Mouse (Mus musculus): ENCODE data around the gene Dst. TPM values are rescaled to one million over a fixed set of nuclear protein-coding genes. Genes with fewer than 3 reads are reported as not detected.

The Dst gene
- total and polyA plus RNA-seq, 3 experiments = 9.1 to 28.0 (median 20.5) TPM

GRCm38 (mm10) chr1:34011051-34011677, 103.1 kb downstream of the Dst start:
- Histone ChIP-seq H3K9me3 (replicated peaks; ENCODE audit: low read length) (no peaks in the 10 kb centered on the region), H3K79me2 (replicated peaks; ENCODE audit: control insufficient read depth, extremely low read depth, insufficient read depth, poor library complexity, severe bottlenecking) (no peaks in the 10 kb centered on the region), H3K4me1 (ENCODE audit: control insufficient read depth in 1 of 2, insufficient read depth in 2 of 2) (peaks cover 0 to 47% of the 10 kb centered on the region in 2 experiments; a peak in 2 of 4 replicates), H3K4me2 (ENCODE audit: insufficient read depth, low read depth, poor library complexity, severe bottlenecking) (peak overlapping the region; percentile 10), H3K36me3 (replicated peaks in 1 of 2; ENCODE audit: control insufficient read depth in 1 of 2, insufficient read depth in 1 of 2, low read length in 1 of 2) (peaks cover 0 to 6% of the 10 kb centered on the region in 2 experiments), H3K9ac (ENCODE audit: insufficient read depth, low read depth) (peak overlapping the region; percentile 67), H3K27ac (ENCODE audit: insufficient read depth, low read depth) (no peak overlapping the region), H3K4me3 (replicated peaks in 1 of 3; ENCODE audit: low read depth in 2 of 3, low read length in 2 of 3, poor library complexity in 1 of 3) (peak overlapping the region; percentile 47 to 68 (median 62)), H3K27me3 (replicated peaks) (no peaks in the 10 kb centered on the region)
- TF ChIP-seq SMC3 (IDR thresholded peaks at IDR 0.05; ENCODE audit: low read depth, low read length) = no peak
- TF ChIP-seq UBTF (IDR thresholded peaks at IDR 0.05; ENCODE audit: low read depth, low read length) = peak; percentile 70; the same call in 1 of the 2 replicates
- peak; percentile 3; the same call in 1 of the 2 replicates for TF ChIP-seq IRF4 (IDR thresholded peaks at IDR 0.05; ENCODE audit: low read depth, low read length)
- peak; percentile 43; the same call in 1 of the 2 replicates for TF ChIP-seq NRF1 (IDR thresholded peaks at IDR 0.05; ENCODE audit: low read depth, low read length)
- TF ChIP-seq TCF12 (IDR thresholded peaks at IDR 0.05; ENCODE audit: low read depth, low read length) = peak; percentile 42; the same call in 1 of the 2 replicates
- peak in 1 of 2 experiments; percentile 6; a peak in 1 of 4 replicates for TF ChIP-seq CTCF (conservative IDR thresholded peaks at IDR 0.05 in 1 of 2, IDR thresholded peaks at IDR 0.05 in 1 of 2; ENCODE audit: low read depth in 2 of 2, low read length in 2 of 2)
- TF ChIP-seq JUN (IDR thresholded peaks at IDR 0.05; ENCODE audit: insufficient read depth, low read depth, low read length) = no peak
- TF ChIP-seq POLR2A (IDR thresholded peaks at IDR 0.05; ENCODE audit: low read depth, low read length) = peak; percentile 58; the same call in 1 of the 2 replicates
- TF ChIP-seq CHD1 (IDR thresholded peaks at IDR 0.05; ENCODE audit: low read depth, low read length) = no peak
- in situ Hi-C loops (cut with MboI; ENCODE audit: low pct_ligation_motif_present, low pct_unique_long_range_greater_than_20kb, low sequenced_read_pairs) = no loop called here
- dilution Hi-C loops (cut with MboI; ENCODE audit: extremely low pct_ligation_motif_present, extremely low pct_unique_long_range_greater_than_20kb, low sequenced_read_pairs) = no loop called here
- DNase-seq (ENCODE audit: extremely low read depth) = no peak

- H3K9ac ChIP-seq (ENCODE audit: insufficient read depth, low read depth) = peak overlapping the region; percentile 67
- DNase-seq (ENCODE audit: extremely low read depth) = no peak
- H3K4me1 ChIP-seq (ENCODE audit: control insufficient read depth in 1 of 2, insufficient read depth in 2 of 2) = peaks cover 0 to 45% of the 10 kb centered on the region in 2 experiments; a peak in 2 of 4 replicates
- dilution Hi-C loops (cut with MboI; ENCODE audit: extremely low pct_ligation_motif_present, extremely low pct_unique_long_range_greater_than_20kb, low sequenced_read_pairs) = no loop called here
- H3K9me3 ChIP-seq (replicated peaks; ENCODE audit: low read length) = no peaks in the 10 kb centered on the region
- no peaks in the 10 kb centered on the region for H3K27me3 ChIP-seq (replicated peaks)
- no peak for TF ChIP-seq CTCF (conservative IDR thresholded peaks at IDR 0.05 in 1 of 2, IDR thresholded peaks at IDR 0.05 in 1 of 2; ENCODE audit: low read depth in 2 of 2, low read length in 2 of 2)
- no peak for TF ChIP-seq MYC (IDR thresholded peaks at IDR 0.05; ENCODE audit: low read depth, low read length)
- TF ChIP-seq ZNF384 (IDR thresholded peaks at IDR 0.05; ENCODE audit: low read depth, low read length) = no peak
- no peak for TF ChIP-seq TBP (conservative IDR thresholded peaks at IDR 0.05; ENCODE audit: low read depth, low read length)
- TF ChIP-seq NRF1 (IDR thresholded peaks at IDR 0.05; ENCODE audit: low read depth, low read length) = no peak
- TF ChIP-seq NELFE (IDR thresholded peaks at IDR 0.05; ENCODE audit: low read depth, low read length) = no peak
- TF ChIP-seq MEF2A (IDR thresholded peaks at IDR 0.05; ENCODE audit: borderline replicate concordance, low read depth, low read length) = no peak
- no peak for TF ChIP-seq IRF4 (IDR thresholded peaks at IDR 0.05; ENCODE audit: low read depth, low read length)
- no peak overlapping the region for H3K27ac ChIP-seq (ENCODE audit: insufficient read depth, low read depth)
- in situ Hi-C loops (cut with MboI; ENCODE audit: low pct_ligation_motif_present, low pct_unique_long_range_greater_than_20kb, low sequenced_read_pairs) = no loop called here
- H3K36me3 ChIP-seq (replicated peaks in 1 of 2; ENCODE audit: control insufficient read depth in 1 of 2, insufficient read depth in 1 of 2, low read length in 1 of 2) = peaks cover 0 to 9% of the 10 kb centered on the region in 2 experiments
- H3K4me2 ChIP-seq (ENCODE audit: insufficient read depth, low read depth, poor library complexity, severe bottlenecking) = peak overlapping the region; percentile 10
- no peaks in the 10 kb centered on the region for H3K79me2 ChIP-seq (replicated peaks; ENCODE audit: control insufficient read depth, extremely low read depth, insufficient read depth, poor library complexity, severe bottlenecking)
- peak overlapping the region; percentile 46 to 68 (median 62) for H3K4me3 ChIP-seq (replicated peaks in 1 of 3; ENCODE audit: low read depth in 2 of 3, low read length in 2 of 3, poor library complexity in 1 of 3)
These were observed 103.8 kb downstream of the Dst start for GRCm38 (mm10) chr1:34011821-34012271.
